Mouse (Mus musculus) spleen, adult 2 months (tissue): ENCODE data around the gene Cfap61.

Source experiments
- CTCF ChIP-seq: fragments of 200-500 bp; IDR thresholded peaks from 2 replicates; pipeline ENCODE4 v1.5.1; 2011; ENCODE audit warnings: mild to moderate bottlenecking, inconsistent platforms; ENCODE audit not compliant: insufficient read depth, insufficient read length, insufficient replicate concordance; ENCODE audit errors: extremely low read depth
- POLR2A ChIP-seq: fragments of 200-500 bp; IDR thresholded peaks from 2 replicates; pipeline ENCODE4 v1.6.1; 2011; ENCODE audit warnings: low read depth, low read length, inconsistent platforms

GRCm38 (mm10) chr2:146261146-146261545 is 326.6 kb downstream of the Cfap61 start:
- no peak for TF ChIP-seq CTCF
- TF ChIP-seq POLR2A: no peak
